Mouse (Mus musculus): ENCODE results near the gene Grrp1. TPM values are rescaled to one million over a fixed set of nuclear protein-coding genes. Genes with fewer than 3 reads are reported as not detected.
A peak's percentile ranks its signal among the peaks of the same experiment; 100 is the strongest.

Grrp1 gene
- polyA plus RNA-seq, 1 experiment from 2014 or later = 5.8 TPM

- WGBS = 35% methylated on average over 18 of the region's 18 CpGs
- H3K4me2 ChIP-seq (ENCODE audit: low read depth, low read length) = peak overlapping the region; percentile 63
- peak overlapping the region; percentile 33 for H3K4me3 ChIP-seq (ENCODE audit: low read length)
- 0 out of 2 replicates have a peak, but pooled peaks cover 3% of the 10 kb centered on the region for H3K9me3 ChIP-seq (replicated peaks; ENCODE audit: control insufficient read depth, low read length)
- no peak for ATAC-seq (replicated peaks; ENCODE audit: extremely low read depth, insufficient read depth, low FRiP score)
- H3K36me3 ChIP-seq (ENCODE audit: control insufficient read depth, insufficient read depth) = no peaks in the 10 kb centered on the region
- peak overlapping the region; percentile 92 for H3K27ac ChIP-seq (ENCODE audit: low read length)
- H3K27me3 ChIP-seq (ENCODE audit: control insufficient read depth, insufficient read depth, low read length) = no peaks in the 10 kb centered on the region
- peak overlapping the region; percentile 47 for H3K9ac ChIP-seq (ENCODE audit: low read length)
- H3K4me1 ChIP-seq (ENCODE audit: control insufficient read depth, insufficient read depth, low read length) = peaks cover 33% of the 10 kb centered on the region
These were observed 39.3 kb upstream of the Grrp1 start for GRCm38 (mm10) chr4:134293061-134293691.

GRCm38 (mm10) chr4:134292067-134292466, 38.2 kb upstream of the Grrp1 start:
- Histone ChIP-seq H3K9me3 (replicated peaks; ENCODE audit: control insufficient read depth, low read length) (0 out of 2 replicates have a peak, but pooled peaks cover 3% of the 10 kb centered on the region), H3K36me3 (ENCODE audit: control insufficient read depth, insufficient read depth) (no peaks in the 10 kb centered on the region), H3K4me3 (ENCODE audit: low read length) (no peak overlapping the region), H3K9ac (ENCODE audit: low read length) (no peak overlapping the region), H3K27ac (ENCODE audit: low read length) (0 out of 2 replicates have a peak overlapping the region, but pooled peaks have one; percentile 92), H3K4me2 (ENCODE audit: low read depth, low read length) (no peak overlapping the region), H3K4me1 (ENCODE audit: control insufficient read depth, insufficient read depth, low read length) (peaks cover 32% of the 10 kb centered on the region), H3K27me3 (ENCODE audit: control insufficient read depth, insufficient read depth, low read length) (no peaks in the 10 kb centered on the region)
- WGBS = 14% methylated on average over 7 of the region's 7 CpGs
- no peak for ATAC-seq (replicated peaks; ENCODE audit: extremely low read depth, insufficient read depth, low FRiP score)

GRCm38 (mm10) chr4:134288397-134289256, 34.7 kb upstream of the Grrp1 start:
- 37% methylated on average over 11 of the region's 11 CpGs for WGBS

GRCm38 (mm10) chr4:134287575-134288025, 33.7 kb upstream of the Grrp1 start, which contains the start of gene Pdik1l:
Gene Pdik1l (minus strand): TSS chr4:134287895.
- Histone ChIP-seq H3K27ac (ENCODE audit: low read length) (peak within 1 kb of the TSS; percentile 99), H3K27me3 (ENCODE audit: control insufficient read depth, insufficient read depth, low read length) (no peaks in the 10 kb centered on the region), H3K4me3 (ENCODE audit: low read length) (peak within 1 kb of the TSS; percentile 88), H3K4me2 (ENCODE audit: low read depth, low read length) (peak within 1 kb of the TSS; percentile 83), H3K9me3 (replicated peaks; ENCODE audit: control insufficient read depth, low read length) (no peaks in the 10 kb centered on the region), H3K4me1 (ENCODE audit: control insufficient read depth, insufficient read depth, low read length) (peaks cover 31% of the 10 kb centered on the region), H3K36me3 (ENCODE audit: control insufficient read depth, insufficient read depth) (peaks cover 8% of the 10 kb centered on the region), H3K9ac (ENCODE audit: low read length) (peak within 1 kb of the TSS; percentile 94)
- 0% methylated on average over 40 of the region's 43 CpGs for WGBS
- peak; percentile 70 for ATAC-seq (replicated peaks; ENCODE audit: extremely low read depth, insufficient read depth, low FRiP score)

More at GRCm38 (mm10) chr4:134288397-134289256, 34.7 kb upstream of the Grrp1 start:
- Histone ChIP-seq H3K4me3 (ENCODE audit: low read length) (peak overlapping the region; percentile 88), H3K27me3 (ENCODE audit: control insufficient read depth, insufficient read depth, low read length) (no peaks in the 10 kb centered on the region), H3K36me3 (ENCODE audit: control insufficient read depth, insufficient read depth) (peaks cover 3% of the 10 kb centered on the region; the same call in 1 of the 2 replicates), H3K9me3 (replicated peaks; ENCODE audit: control insufficient read depth, low read length) (no peaks in the 10 kb centered on the region), H3K4me1 (ENCODE audit: control insufficient read depth, insufficient read depth, low read length) (peaks cover 37% of the 10 kb centered on the region), H3K27ac (ENCODE audit: low read length) (peak overlapping the region; percentile 99), H3K4me2 (ENCODE audit: low read depth, low read length) (peak overlapping the region; percentile 83), H3K9ac (ENCODE audit: low read length) (peak overlapping the region; percentile 94)
- ATAC-seq (replicated peaks; ENCODE audit: extremely low read depth, insufficient read depth, low FRiP score) = no peak

GRCm38 (mm10) chr4:134287168-134287564, 33.3 kb upstream of the Grrp1 start:
- Histone ChIP-seq H3K4me3 (ENCODE audit: low read length) (peak overlapping the region; percentile 88), H3K9me3 (replicated peaks; ENCODE audit: control insufficient read depth, low read length) (no peaks in the 10 kb centered on the region), H3K27me3 (ENCODE audit: control insufficient read depth, insufficient read depth, low read length) (no peaks in the 10 kb centered on the region), H3K9ac (ENCODE audit: low read length) (peak overlapping the region; percentile 94), H3K36me3 (ENCODE audit: control insufficient read depth, insufficient read depth) (peaks cover 11% of the 10 kb centered on the region), H3K27ac (ENCODE audit: low read length) (peak overlapping the region; percentile 99), H3K4me1 (ENCODE audit: control insufficient read depth, insufficient read depth, low read length) (peaks cover 26% of the 10 kb centered on the region), H3K4me2 (ENCODE audit: low read depth, low read length) (peak overlapping the region; percentile 83)
- WGBS = 0% methylated on average over 59 of the region's 59 CpGs
- ATAC-seq (replicated peaks; ENCODE audit: extremely low read depth, insufficient read depth, low FRiP score) = peak; percentile 93

GRCm38 (mm10) chr4:134286226-134287167, 32.6 kb upstream of the Grrp1 start:
- Histone ChIP-seq H3K4me1 (ENCODE audit: control insufficient read depth, insufficient read depth, low read length) (peaks cover 21% of the 10 kb centered on the region), H3K9me3 (replicated peaks; ENCODE audit: control insufficient read depth, low read length) (no peaks in the 10 kb centered on the region), H3K27me3 (ENCODE audit: control insufficient read depth, insufficient read depth, low read length) (no peaks in the 10 kb centered on the region), H3K27ac (ENCODE audit: low read length) (peak overlapping the region; percentile 80), H3K36me3 (ENCODE audit: control insufficient read depth, insufficient read depth) (peaks cover 16% of the 10 kb centered on the region), H3K4me2 (ENCODE audit: low read depth, low read length) (peak overlapping the region; percentile 70), H3K4me3 (ENCODE audit: low read length) (peak overlapping the region; percentile 88), H3K9ac (ENCODE audit: low read length) (peak overlapping the region; percentile 93)
- peak; percentile 52; the same call in 1 of the 2 replicates for ATAC-seq (replicated peaks; ENCODE audit: extremely low read depth, insufficient read depth, low FRiP score)
- 2% methylated on average over 59 of the region's 59 CpGs for WGBS

- no peak overlapping the region for H3K27ac ChIP-seq (ENCODE audit: low read length)
- WGBS = 48% methylated on average over 2 of the region's 2 CpGs
- H3K9me3 ChIP-seq (replicated peaks; ENCODE audit: control insufficient read depth, low read length) = no peaks in the 10 kb centered on the region
- H3K27me3 ChIP-seq (ENCODE audit: control insufficient read depth, insufficient read depth, low read length) = no peaks in the 10 kb centered on the region
- H3K4me3 ChIP-seq (ENCODE audit: low read length) = no peak overlapping the region
- H3K36me3 ChIP-seq (ENCODE audit: control insufficient read depth, insufficient read depth) = peaks cover 19% of the 10 kb centered on the region
- ATAC-seq (replicated peaks; ENCODE audit: extremely low read depth, insufficient read depth, low FRiP score) = no peak
- peaks cover 21% of the 10 kb centered on the region for H3K4me1 ChIP-seq (ENCODE audit: control insufficient read depth, insufficient read depth, low read length)
- no peak overlapping the region for H3K4me2 ChIP-seq (ENCODE audit: low read depth, low read length)
- no peak overlapping the region for H3K9ac ChIP-seq (ENCODE audit: low read length)
These were observed 31.0 kb upstream of the Grrp1 start for GRCm38 (mm10) chr4:134284942-134285341.

Measured in heart, embryonic 16.5 days (tissue).